Mouse (Mus musculus) left cerebral cortex, adult 18-20 months (tissue): ENCODE measurements around the gene Pik3cb. TPM values are rescaled to one million over a fixed set of nuclear protein-coding genes. Genes with fewer than 3 reads are reported as not detected.
A peak's percentile ranks its signal among the peaks of the same experiment; 100 is the strongest.

ENCODE experiments used
- DNase-seq, 2 experiments: peaks; one replicate each; pipeline ENCODE4 v3.0.0; 2021 to 2022; ENCODE audit warnings: low spot score in 2 of 2, mixed read lengths in 1 of 2
- long read RNA-seq, 2 experiments: library from polyadenylated mRNA; stranded (forward); transcript quantifications; one replicate each; pipeline ENCODE4 v2.0.0; 2021
- total RNA-seq, 2 experiments: library from RNA; stranded (reverse); gene quantifications; 2 replicates each; pipeline ENCODE4 v1.2.3; 2021

Pik3cb gene
- 10 to 100 TPM; 24.4 to 25.5 TPM for total RNA-seq
- long read RNA-seq, experiment 1, full-length matches to known transcripts = 13 of 33 reads
- long read RNA-seq, experiment 1, partial matches to known transcripts = 2 of 33 reads
- long read RNA-seq, experiment 1, other reads (novel, unspliced or antisense) = 18 of 33 reads
- long read RNA-seq, experiment 2, full-length matches to known transcripts = 14 of 30 reads
- long read RNA-seq, experiment 2, partial matches to known transcripts = 5 of 30 reads
- long read RNA-seq, experiment 2, other reads (novel, unspliced or antisense) = 11 of 30 reads

DNA sequence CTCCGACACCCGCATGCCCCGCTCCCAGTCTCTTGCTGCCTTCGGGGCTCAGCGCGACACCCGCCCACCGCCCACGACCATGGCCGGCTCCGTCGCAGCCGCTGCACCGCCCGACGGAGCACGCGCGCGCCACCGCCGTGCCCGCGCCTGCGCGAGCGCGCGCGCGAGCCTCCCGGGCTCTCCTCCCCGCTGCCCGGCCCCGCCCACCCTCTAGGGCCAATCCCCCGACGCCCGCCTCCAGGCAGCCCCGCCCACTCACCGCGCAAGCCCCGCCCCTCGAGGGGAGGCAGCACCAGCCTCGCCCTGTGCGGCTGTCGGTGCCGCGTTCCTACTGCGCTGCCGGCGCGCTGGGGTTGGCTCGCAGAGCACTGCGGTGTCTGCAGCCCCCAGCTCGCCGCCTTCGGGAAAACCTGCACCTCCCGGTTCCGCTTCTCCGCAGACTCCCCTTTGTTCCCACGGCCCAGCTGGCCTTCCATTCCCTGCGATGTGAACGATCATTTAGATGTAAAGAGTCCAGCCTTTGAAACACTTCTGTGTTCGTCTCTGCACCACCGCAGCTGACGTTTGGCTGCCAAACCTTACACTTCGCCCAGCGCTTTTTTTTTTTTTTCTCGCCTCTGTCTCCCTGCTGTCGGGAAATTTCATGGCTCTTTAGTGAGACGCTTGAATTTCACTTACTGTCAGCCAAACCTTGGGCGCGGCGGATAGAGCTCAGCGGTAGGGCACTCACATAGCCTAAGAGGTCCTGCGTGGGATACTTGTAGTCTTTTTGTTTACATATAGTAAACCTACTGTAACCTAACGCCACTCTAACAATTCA, at the start of gene Pik3cb:
Gene Pik3cb, minus strand, starts transcription at position 559 of the 820 bp plus-strand sequence.
- peak; percentile 97 for DNase-seq

DNA sequence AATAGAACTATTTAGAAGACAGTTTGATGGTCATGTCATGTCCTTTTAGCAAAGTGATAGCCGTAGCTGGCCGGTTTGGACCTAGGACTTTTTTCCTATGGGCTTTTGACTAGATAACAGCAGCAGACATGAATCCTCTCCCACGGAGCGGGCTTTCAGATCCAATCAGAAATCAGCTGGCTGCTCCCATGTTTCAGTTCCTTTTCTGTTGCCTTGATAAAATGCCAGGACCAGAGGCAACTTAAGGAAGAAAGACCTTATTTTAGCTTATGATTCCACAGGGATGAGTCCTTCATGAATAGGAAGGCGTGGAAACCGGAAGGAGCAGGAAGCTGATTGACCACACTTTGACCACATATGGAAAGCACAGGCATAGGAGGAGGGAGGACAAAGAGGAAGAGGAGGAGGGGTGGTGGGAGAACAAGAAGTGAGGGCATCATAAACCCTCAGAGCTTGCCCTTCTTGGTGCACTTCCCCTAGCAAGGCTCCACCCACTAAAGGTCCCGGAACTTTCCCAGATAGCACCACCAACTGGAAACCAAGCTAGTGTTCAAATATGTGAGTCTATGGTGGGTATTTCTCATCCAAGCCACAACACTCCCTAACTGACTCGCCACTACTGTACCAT, 42.7 kb upstream of the Pik3cb start:
- no peak for DNase-seq

GRCm38 (mm10) chr9:99182121-99182520, 41.7 kb upstream of the Pik3cb start:
- DNase-seq = no peak

DNA sequence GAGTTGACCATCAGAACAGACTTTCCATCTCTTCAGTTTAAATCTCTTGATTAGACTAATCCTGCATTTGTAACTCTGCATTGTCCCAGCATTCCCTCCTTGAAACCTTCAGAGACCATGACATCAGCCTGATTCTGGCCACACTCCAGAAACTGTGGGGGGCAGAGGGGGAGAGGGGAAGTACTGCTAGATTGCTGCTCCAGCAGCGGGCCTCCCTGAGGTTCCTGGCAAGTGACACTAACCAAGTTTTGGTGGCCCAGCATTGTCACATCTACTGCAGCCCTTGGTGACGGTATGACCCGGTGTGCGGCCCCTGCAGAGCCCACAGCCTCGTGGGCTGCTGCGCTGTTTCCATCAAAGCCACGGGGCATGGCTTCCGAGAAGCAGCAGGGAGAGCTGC, 39.9 kb upstream of the Pik3cb start:
- DNase-seq = no peak

- DNase-seq = no peak
Measured at GRCm38 (mm10) chr9:99178736-99179135, 38.3 kb upstream of the Pik3cb start.

GRCm38 (mm10) chr9:99175774-99176173, 35.4 kb upstream of the Pik3cb start:
- no peak for DNase-seq

GRCm38 (mm10) chr9:99172811-99173210, 32.4 kb upstream of the Pik3cb start:
- DNase-seq = no peak

- no peak for DNase-seq
Measured at GRCm38 (mm10) chr9:99171186-99171585, 30.8 kb upstream of the Pik3cb start.

DNA sequence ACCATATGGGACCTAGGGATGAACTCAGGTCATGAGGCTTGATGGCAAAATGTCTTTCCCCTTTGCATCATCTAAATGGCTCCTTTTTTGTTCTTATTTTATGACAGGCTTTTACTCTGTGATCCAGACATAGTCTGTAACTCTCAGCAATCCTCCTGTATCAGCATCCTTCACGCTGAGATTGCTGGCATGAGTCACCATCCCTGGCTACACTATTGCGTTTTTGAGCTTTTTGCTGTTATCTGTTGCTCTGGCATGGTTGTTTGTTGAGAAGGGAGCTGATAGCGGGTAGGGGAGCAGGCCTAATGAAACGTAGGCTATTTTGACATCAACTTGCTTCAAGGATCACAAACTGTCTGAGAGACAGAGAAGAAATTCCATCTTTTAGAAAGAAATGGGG, 28.6 kb upstream of the Pik3cb start:
- no peak for DNase-seq

- no peak for DNase-seq
Measured at GRCm38 (mm10) chr9:99166946-99167345, 26.5 kb upstream of the Pik3cb start.

DNA sequence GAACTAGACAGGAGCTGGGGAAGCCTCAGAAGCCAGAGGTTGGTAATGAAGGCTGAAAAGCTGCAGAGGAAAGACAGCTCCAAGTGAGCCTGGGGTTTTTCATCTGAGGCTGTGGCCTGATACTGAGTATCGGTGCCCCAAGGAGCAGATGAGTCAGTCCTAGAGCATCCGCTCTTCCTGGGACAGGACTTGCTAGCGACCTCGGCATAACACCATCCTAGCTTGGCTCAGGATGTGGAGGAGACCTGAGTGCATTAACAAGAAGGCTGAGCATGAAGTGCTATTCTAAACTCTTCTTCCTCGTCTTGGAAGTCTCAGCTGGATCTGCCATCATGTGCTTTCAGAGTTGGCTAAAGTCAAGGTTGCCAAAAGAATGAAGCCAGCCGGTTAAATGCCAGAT, 25.5 kb upstream of the Pik3cb start:
- no peak for DNase-seq

DNA sequence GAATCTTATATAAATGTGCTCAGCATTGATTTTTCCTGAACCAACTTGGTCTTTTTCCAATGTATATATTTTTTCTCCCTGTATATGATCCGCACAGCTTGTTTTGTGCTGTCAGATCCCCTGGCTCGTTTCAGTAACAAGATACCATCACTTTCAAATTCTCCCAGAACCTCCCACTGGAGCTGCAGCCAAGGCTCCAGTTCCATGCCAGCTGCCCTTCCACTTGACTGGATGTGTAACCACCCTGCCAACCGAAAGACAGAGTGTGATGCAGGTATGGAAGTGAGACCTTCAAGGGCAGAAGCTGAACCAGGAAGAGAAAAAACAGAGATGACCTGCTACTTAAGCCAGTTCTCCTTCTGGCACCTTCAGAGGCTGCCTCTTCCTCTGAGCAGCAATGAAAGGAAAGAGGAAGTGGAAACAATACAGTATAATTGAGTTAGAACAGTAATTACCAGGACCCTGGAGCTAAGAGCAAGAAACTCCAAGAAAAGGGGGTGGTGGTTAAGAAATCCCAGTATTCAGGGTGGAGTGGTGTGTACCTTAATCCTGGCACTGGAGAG, 24.3 kb upstream of the Pik3cb start:
- DNase-seq = peak in 1 of 2 experiments; percentile 10

DNA sequence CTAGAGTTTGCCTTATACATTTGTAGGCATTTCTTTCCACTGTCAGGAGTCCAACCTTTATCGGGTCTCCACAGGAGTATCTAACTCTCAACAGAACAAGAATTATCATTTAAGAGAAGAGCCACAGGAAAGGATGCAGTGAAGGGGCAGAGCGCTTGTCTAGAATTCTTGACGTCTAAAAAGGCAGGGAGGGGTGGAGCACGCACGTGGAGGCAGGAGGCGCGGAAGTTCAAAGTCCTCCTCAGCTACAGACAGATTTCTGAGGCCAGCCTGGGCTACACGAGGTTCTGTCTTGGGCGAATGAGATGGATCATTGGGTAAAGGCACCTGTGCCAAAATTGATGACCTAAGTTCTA, 23.7 kb upstream of the Pik3cb start:
- DNase-seq = no peak

DNA sequence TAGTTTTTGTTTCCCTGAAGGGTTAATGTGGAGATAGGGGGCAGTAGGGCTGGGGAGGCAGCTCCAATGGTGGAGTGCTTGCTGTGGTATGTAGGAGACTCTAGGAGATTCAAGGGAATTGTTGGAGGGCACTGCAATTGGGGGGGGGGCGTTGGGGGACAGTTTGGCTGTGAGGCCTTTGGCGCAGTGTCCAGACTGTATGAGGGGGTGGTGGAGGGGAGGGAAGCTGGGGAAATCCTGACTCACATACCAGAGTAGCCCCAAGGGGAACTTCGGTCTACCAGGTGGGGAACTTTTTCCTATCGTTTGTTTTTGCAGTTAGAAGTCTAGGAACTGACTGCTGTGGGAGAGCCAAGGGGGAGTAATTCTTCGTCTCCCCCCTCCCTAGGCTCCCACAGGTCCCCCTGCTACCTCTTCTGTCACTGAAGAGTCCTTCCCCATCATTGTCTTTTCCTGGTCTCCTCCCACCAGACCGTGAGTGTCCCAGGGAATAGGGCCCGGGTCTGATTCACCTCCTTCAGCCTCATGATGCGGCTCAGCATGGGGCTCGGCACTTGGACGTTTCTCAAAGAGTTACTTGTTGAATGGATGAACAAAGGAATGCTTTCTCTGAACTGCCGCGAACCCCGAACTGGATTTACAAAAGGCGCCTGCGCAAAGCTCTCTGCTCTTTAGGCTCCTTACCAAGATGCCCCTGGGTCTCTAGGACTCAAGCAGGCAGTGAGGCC, 23.2 kb upstream of the Pik3cb start:
- DNase-seq = peak; percentile 6 to 19

GRCm38 (mm10) chr9:99162839-99163238, 22.4 kb upstream of the Pik3cb start:
- no peak for DNase-seq

DNA sequence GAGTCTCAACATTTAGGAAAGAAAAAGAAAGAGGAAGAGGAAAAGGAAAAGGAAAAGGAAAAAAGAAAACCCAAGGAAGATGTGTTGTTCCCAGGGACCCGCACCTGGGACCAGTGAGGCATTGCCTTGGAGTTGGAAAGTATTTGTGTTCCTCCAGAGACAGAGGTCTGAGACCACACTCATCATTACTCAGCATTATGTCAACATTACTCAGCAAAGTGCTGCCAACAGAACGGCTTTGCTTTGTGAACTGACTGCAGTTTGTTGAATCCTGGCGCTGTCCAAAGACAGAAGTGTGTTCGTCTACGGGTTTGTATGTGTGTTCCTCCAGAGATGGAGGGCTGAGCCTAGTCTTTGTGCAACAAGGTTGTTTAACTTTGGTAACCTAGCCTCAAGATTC, 20.4 kb upstream of the Pik3cb start:
- DNase-seq = no peak

GRCm38 (mm10) chr9:99159932-99160331, 19.5 kb upstream of the Pik3cb start:
- DNase-seq = no peak

- no peak for DNase-seq
Measured at GRCm38 (mm10) chr9:99158708-99159107, 18.3 kb upstream of the Pik3cb start.

- DNase-seq = no peak
Measured at GRCm38 (mm10) chr9:99158203-99158632, 17.8 kb upstream of the Pik3cb start.

DNA sequence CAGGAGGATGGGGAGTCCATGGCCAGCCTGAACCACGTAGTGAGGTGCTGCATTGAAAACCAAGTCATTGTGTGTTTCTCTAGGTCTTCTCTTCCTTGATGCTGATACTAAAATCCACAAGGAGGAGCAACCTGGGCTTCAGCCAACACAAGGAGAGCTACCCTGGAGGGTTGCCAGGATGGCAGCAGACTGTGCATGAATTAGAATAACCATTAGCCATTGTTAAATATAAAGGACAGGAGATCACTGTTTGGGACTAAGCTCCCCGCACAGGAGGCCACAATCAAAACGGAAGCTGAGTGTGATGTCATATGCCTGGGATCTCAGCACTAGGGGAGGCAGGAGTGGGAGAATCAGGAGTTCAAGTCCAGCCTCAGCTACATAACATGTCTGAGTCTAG, 13.2 kb upstream of the Pik3cb start:
- DNase-seq = no peak
